ENCODE assay signal across 8 mouse cellular contexts in genomic region chr4:43266623-43267322, GRCm38 (mm10). TPM values are rescaled to one million over a fixed set of nuclear protein-coding genes. Genes with fewer than 3 reads are reported as not detected.
DNase-seq lines count a peak whose midpoint lies in the region; ATAC-seq lines count a peak whose summit lies in the region.

TSS of gene Atp8b5 (plus strand) at chr4:43267159.

- H3K9me3 ChIP-seq in hindbrain, embryonic 14.5 days (ENCODE audit: control insufficient read depth, low read length) = no peaks in the 10 kb centered on the region

- DNase-seq in T-cell, adult 2 months (ENCODE audit: low spot score) = peak; percentile 23
- peak; percentile 79 to 82 for DNase-seq in cerebellum, postnatal 36 days
- DNase-seq in frontal cortex, postnatal 25 days (ENCODE audit: low spot score in 2 of 2) = peak; percentile 73 to 76
- peak; percentile 85 for DNase-seq in hindbrain, embryonic 14.5 days (ENCODE audit: low spot score)
- peak; percentile 78 to 79 for DNase-seq in layer of hippocampus, postnatal 36 days
- DNase-seq in lung, postnatal 25 days (ENCODE audit: low spot score) = peak; percentile 84
- DNase-seq in retina, postnatal 7 days (ENCODE audit: low read depth, low spot score) = peak; percentile 40
- peak; percentile 55 for DNase-seq in urinary bladder, adult 2 months (ENCODE audit: low spot score)

- peak within 1 kb of the TSS; percentile 18; the same call in 1 of the 2 replicates for H3K27ac ChIP-seq in hindbrain, embryonic 14.5 days

- H3K27me3 ChIP-seq in hindbrain, embryonic 14.5 days (ENCODE audit: control insufficient read depth, insufficient read depth, low read length) = no peaks in the 10 kb centered on the region

- H3K4me1 ChIP-seq in hindbrain, embryonic 14.5 days (replicated peaks; ENCODE audit: control insufficient read depth, insufficient read depth, low read length) = no peaks in the 10 kb centered on the region

- peak; percentile 96 for ATAC-seq in hindbrain, embryonic 14.5 days (ENCODE audit: low FRiP score)

- peak within 1 kb of the TSS; percentile 63 for H3K9ac ChIP-seq in hindbrain, embryonic 14.5 days

- peak within 1 kb of the TSS; percentile 72 for H3K4me2 ChIP-seq in hindbrain, embryonic 14.5 days (replicated peaks)

- H3K4me3 ChIP-seq in hindbrain, embryonic 14.5 days (replicated peaks; ENCODE audit: low read length) = peak within 1 kb of the TSS; percentile 38

- 2% methylated on average over 19 of the region's 19 CpGs for WGBS in hindbrain, embryonic 14.5 days

- H3K36me3 ChIP-seq in hindbrain, embryonic 14.5 days (replicated peaks; ENCODE audit: control insufficient read depth, insufficient read depth) = peaks cover 16% of the 10 kb centered on the region; the same call in 1 of the 2 replicates

RNA-seq across cellular contexts. Expression of gene Atp8b5, which starts in this region (rescaled TPM):
- polyA plus RNA-seq in hindbrain, embryonic 14.5 days (2014; fragmentation: Nextera tagmentation; extraction: Ambion mirVana) = 0.27 and 0.60 TPM in 2 replicates
- under 1 TPM; 0.20 to 0.22 TPM for total RNA-seq in layer of hippocampus, postnatal 36 days (2021)
- polyA plus RNA-seq in urinary bladder, adult 2 months (2012; rRNA removed) = 0.58 and 0.65 TPM in 2 replicates

Comparison
In these comparisons a context has a peak if more than half of its experiments do, and no peak if none do; other contexts are left out.
1. Peak in every context shown above with its lines: DNase-seq, ATAC-seq, H3K4me3 ChIP-seq and H3K27ac ChIP-seq.
2. Peak in DNase-seq, ATAC-seq, H3K4me3 ChIP-seq, H3K27ac ChIP-seq, H3K9ac ChIP-seq and H3K4me2 ChIP-seq in hindbrain, embryonic 14.5 days; RNA of the gene not detected or under 1 TPM.
3. Peak in DNase-seq in layer of hippocampus, postnatal 36 days; RNA of the gene not detected or under 1 TPM.
4. Peak in DNase-seq in urinary bladder, adult 2 months; RNA of the gene not detected or under 1 TPM.
5. DNase-seq: peak in every context shown above with its lines; median percentile 85 in hindbrain, embryonic 14.5 days; 84 in lung, postnatal 25 days; 80 in cerebellum, postnatal 36 days; 78 in layer of hippocampus, postnatal 36 days; 74 in frontal cortex, postnatal 25 days; 55 in urinary bladder, adult 2 months; 40 in retina, postnatal 7 days; 23 in T-cell, adult 2 months.